Mouse (Mus musculus) embryonic facial prominence, embryonic 10.5 days (tissue): ENCODE measurements around the gene Kcna2. TPM values are rescaled to one million over a fixed set of nuclear protein-coding genes. Genes with fewer than 3 reads are reported as not detected.
A peak's percentile ranks its signal among the peaks of the same experiment; 100 is the strongest.

Experiments used
- DNase-seq: peaks from one replicate; pipeline ENCODE4 v3.0.0-alpha.2; 2017; ENCODE audit warnings: low spot score
- H3K27ac ChIP-seq: fragments of 300-500 bp; sonication (generic); replicated peaks from 2 replicates; pipeline ENCODE4 v1.5.1; 2016; ENCODE audit warnings: mild to moderate bottlenecking
- H3K27me3 ChIP-seq: fragments of 300-500 bp; sonication (generic); replicated peaks from 2 replicates; pipeline ENCODE4 v1.6.1; 2016; ENCODE audit warnings: low read depth, mild to moderate bottlenecking; ENCODE audit not compliant: poor library complexity, severe bottlenecking
- H3K36me3 ChIP-seq: fragments of 300-500 bp; sonication (generic); replicated peaks from 2 replicates; pipeline ENCODE4 v1.6.1; 2016; ENCODE audit warnings: mild to moderate bottlenecking, moderate library complexity
- H3K4me1 ChIP-seq: fragments of 300-500 bp; sonication (generic); 2 replicates; pipeline ENCODE4 v1.6.1; 2016
- H3K4me3 ChIP-seq: fragments of 300-500 bp; sonication (generic); 2 replicates; pipeline ENCODE4 v1.5.1; 2016; ENCODE audit warnings: mild to moderate bottlenecking, moderate library complexity
- H3K9me3 ChIP-seq: fragments of 300-500 bp; sonication (generic); 2 replicates; pipeline ENCODE4 v1.6.1; 2016; ENCODE audit warnings: mild to moderate bottlenecking
- WGBS: fragments of 180-500 bp; shearing (Covaris S2); methylation state at CpG from one replicate; pipeline ENCODE4 v1.1.7; 2016; 5-methylcytosine and 5-hydroxymethylcytosine counted together
- polyA plus RNA-seq: library from polyadenylated mRNA; unstranded; fragments of >200 nt; fragmentation: Nextera tagmentation; extraction: Ambion mirVana; gene quantifications from 2 replicates; pipeline ENCODE4 v1.2.1, GENCODE M21; 2016

Gene Kcna2
- 0.02 and 0.03 TPM in 2 replicates for polyA plus RNA-seq

- no peaks in the 10 kb centered on the region for H3K36me3 ChIP-seq
- DNase-seq, result peak; percentile 44
- peak within 1 kb of the TSS; percentile 71 for H3K4me3 ChIP-seq
- no peak within 1 kb of the TSS for H3K27ac ChIP-seq
- 1% methylated on average over 16 of the region's 16 CpGs for WGBS
- no peaks in the 10 kb centered on the region for H3K9me3 ChIP-seq
- peaks cover 66% of the 10 kb centered on the region for H3K27me3 ChIP-seq
- peaks cover 22% of the 10 kb centered on the region for H3K4me1 ChIP-seq
These were observed at the start of gene Kcna2 for GRCm38 (mm10) chr3:107100811-107101455. Kcna2 (plus strand) TSS chr3:107101146.

DNA sequence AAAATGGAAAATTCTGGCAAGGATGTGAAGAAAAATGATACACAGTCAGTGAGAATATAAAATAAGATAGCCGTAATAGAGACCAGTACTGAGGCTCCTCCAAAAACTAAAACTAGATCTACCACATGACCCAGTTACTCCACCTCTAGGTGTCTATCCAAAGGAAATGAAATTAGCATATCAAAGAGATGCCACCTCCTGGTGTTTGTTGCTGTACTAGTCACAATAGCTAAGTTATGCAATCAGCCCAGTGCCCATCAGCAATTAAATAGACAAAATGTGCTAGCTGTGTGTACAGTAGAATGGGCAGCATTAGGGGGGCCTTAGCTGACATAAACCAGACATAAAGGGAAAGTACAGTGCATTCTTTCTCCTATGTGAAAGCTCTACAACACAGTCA is 39.5 kb upstream of the Kcna2 start:
- no peaks in the 10 kb centered on the region for H3K9me3 ChIP-seq
- no peaks in the 10 kb centered on the region for H3K27me3 ChIP-seq
- H3K4me1 ChIP-seq, result no peaks in the 10 kb centered on the region
- no peak overlapping the region for H3K27ac ChIP-seq
- no peak for DNase-seq
- WGBS, result 93% methylated on average over 1 of the region's 1 CpGs
- no peaks in the 10 kb centered on the region for H3K36me3 ChIP-seq
- no peak overlapping the region for H3K4me3 ChIP-seq

DNA sequence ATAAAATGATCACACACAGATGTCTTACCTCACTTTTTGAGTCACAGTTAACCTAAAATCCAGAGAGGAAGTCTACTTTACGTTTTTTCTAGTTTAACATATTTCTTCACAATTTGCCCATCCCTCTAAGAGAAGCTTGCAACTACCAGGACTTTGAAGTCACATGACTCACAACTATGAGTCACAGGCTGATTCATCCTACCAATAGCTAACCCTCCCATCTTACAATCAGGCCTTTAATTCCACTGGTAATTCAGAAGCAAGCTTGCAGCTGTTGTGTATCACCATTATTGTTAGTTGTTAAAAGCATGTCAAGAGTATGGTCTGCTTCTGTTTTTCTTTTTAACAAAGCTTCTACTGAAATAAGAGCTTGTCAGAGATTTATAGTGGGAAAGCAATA is 38.2 kb upstream of the Kcna2 start:
- no peak for DNase-seq
- H3K27ac ChIP-seq, result no peak overlapping the region
- no peaks in the 10 kb centered on the region for H3K4me1 ChIP-seq
- no peaks in the 10 kb centered on the region for H3K36me3 ChIP-seq
- 71% methylated on average over 1 of the region's 1 CpGs for WGBS
- no peaks in the 10 kb centered on the region for H3K27me3 ChIP-seq
- H3K9me3 ChIP-seq, result no peaks in the 10 kb centered on the region
- H3K4me3 ChIP-seq, result no peak overlapping the region

DNA sequence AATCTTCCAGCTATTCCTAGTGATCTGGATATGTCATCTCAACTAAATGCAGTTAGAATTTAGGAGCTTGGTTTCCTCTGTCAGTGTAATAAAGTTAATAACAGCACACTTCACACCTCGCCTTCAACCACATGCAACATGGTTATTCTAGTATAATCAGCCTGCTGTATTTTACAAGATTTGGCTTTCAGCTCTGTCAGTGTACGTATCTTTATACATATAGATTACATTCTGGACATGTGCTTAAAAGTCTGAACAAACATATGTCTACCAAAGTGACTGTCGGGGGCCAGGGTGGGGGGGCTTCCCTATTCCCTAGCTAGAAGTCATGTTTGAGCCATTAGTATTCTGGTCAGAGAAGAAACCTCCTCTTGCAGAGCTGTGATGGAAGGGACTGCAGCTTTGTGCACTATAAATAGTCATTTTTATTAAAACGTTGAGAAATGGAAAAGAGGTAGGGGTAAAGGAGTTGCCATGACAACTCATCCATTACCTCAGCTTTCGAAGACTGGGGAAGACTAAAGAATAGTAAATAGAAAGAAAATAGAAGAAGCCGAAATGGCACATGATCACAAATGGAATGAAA is 35.3 kb upstream of the Kcna2 start:
- WGBS, result 81% methylated on average over 6 of the region's 6 CpGs
- Histone ChIP-seq H3K4me1 (no peaks in the 10 kb centered on the region), H3K4me3 (no peak overlapping the region), H3K9me3 (no peaks in the 10 kb centered on the region), H3K27ac (no peak overlapping the region), H3K36me3 (no peaks in the 10 kb centered on the region), H3K27me3 (no peaks in the 10 kb centered on the region)
- DNase-seq, result no peak

DNA sequence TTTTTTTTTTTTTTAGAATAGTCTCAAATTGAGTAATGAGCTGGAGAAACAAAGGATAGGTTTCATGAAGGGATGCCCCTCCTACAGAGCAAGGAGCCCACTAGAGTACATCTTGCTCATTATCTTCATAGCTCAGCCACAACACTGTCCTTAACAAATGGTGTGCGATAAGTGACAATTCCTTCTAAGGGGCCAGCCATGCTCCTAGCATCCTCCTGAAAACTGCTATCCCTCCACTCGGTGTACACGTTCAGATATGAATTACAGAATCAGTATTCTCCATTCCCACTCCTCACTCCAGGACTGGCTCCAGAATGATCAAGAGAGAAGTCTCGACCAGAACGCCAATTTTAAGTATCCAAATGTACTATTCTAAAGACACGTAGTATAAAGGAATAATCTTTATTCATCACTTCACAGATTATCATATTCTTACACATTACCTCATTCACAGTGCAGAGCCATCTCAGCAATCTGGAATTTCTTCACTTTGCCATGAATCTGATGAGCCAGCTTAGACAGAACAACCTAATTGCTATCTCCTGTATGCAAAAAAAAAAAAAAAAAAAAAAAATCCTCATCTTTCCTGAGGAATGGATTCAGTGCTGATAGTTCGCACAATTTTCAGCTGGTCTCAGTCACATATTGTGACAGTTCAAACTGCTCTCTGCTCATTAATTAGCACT is 34.6 kb upstream of the Kcna2 start:
- Histone ChIP-seq H3K9me3 (no peaks in the 10 kb centered on the region), H3K4me3 (no peak overlapping the region), H3K27me3 (no peaks in the 10 kb centered on the region), H3K4me1 (no peaks in the 10 kb centered on the region), H3K27ac (no peak overlapping the region), H3K36me3 (no peaks in the 10 kb centered on the region)
- 89% methylated on average over 7 of the region's 7 CpGs for WGBS
- DNase-seq, result no peak

DNA sequence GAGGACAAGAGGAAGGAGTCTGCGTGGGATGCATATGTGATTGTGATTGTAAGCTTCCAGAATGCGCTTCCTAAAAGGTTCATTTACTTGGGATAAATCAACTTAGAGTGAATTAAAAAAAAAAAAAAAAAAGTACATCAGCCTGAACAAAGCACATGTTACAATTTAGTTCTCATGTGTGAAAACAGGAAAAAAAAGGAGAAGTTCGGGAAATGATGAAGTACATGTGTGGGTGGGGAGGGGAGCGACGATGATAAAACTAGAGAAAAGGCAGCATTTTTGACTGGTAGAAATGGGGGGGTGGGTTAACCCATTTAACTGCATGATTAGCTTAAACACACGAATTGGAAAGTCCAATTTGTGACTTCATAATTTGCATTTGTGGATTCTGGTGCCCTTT is 33.7 kb upstream of the Kcna2 start:
- no peak overlapping the region for H3K4me3 ChIP-seq
- no peaks in the 10 kb centered on the region for H3K9me3 ChIP-seq
- no peak for DNase-seq
- 78% methylated on average over 6 of the region's 6 CpGs for whole genome bisulfite sequencing
- no peaks in the 10 kb centered on the region for H3K36me3 ChIP-seq
- no peak overlapping the region for H3K27ac ChIP-seq
- no peaks in the 10 kb centered on the region for H3K4me1 ChIP-seq
- H3K27me3 ChIP-seq, result no peaks in the 10 kb centered on the region

DNA sequence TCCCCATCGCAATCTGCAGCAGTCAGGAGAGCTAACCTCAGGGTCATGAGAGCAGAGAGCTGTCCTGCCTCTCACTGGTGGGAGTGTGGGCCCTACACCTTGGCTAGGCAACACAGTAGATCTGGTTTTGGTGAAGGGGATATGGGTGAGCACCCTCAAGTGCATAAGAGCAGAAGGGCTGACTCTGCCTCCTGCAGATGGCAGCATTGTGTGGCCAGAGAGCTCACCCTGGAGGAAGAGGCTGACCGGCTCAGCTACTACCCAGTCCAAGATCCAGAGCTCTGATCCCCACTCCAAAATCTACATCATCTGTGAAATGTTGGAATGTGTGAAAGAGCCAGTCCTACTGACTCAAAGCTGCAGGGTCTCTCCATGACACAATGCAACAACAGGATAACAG is 27.1 kb upstream of the Kcna2 start:
- H3K27ac ChIP-seq, result no peak overlapping the region
- H3K27me3 ChIP-seq, result no peaks in the 10 kb centered on the region
- H3K4me3 ChIP-seq, result no peak overlapping the region
- no peak for DNase-seq
- H3K4me1 ChIP-seq, result no peaks in the 10 kb centered on the region
- no peaks in the 10 kb centered on the region for H3K9me3 ChIP-seq
- 64% methylated on average over 2 of the region's 2 CpGs for WGBS
- H3K36me3 ChIP-seq, result no peaks in the 10 kb centered on the region

DNA sequence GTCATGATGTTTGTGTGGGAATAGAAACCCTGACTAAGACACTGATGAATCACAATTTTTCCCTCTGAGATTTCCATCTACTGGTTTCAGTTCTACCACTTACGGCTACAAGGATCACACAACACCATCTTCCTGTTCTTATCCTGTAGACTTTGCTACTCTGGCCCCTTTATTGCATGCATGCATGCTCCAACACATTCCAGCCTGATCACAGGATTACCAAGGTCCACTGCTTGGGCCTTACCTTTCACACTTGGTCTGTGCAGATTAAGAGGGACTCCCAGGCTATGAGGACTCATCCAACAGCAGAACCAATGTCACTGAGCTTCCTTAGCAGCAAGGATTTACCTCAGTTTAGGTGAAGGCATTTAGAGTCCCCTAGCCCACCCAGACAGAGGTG is 25.2 kb upstream of the Kcna2 start:
- 89% methylated on average over 1 of the region's 1 CpGs for WGBS
- H3K27ac ChIP-seq, result no peak overlapping the region

DNA sequence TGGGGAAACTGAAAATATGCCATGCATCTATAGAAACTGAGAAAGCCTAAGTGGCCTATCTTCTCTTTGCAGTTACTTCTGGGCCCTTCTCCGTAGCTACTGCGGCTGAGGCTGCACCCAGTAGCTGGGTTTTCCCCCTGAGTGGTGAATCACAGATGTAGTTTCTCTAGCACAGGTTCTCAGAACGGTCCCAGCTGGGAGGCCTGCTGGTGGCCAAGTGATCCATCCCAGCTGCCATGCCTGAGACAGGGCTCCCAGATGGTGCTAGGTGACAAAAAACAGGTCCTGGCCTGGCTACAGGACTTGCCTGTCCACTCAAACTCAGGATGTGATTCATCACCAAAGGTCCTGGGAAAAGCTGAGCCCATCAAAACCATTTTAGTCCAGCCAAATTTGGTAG is 24.3 kb upstream of the Kcna2 start:
- no peak for DNase-seq
- Histone ChIP-seq H3K4me1 (no peaks in the 10 kb centered on the region), H3K27ac (no peak overlapping the region), H3K9me3 (no peaks in the 10 kb centered on the region), H3K36me3 (no peaks in the 10 kb centered on the region), H3K4me3 (no peak overlapping the region), H3K27me3 (no peaks in the 10 kb centered on the region)
- WGBS, result 87% methylated on average over 3 of the region's 3 CpGs

More for the DNA sequence above, 25.2 kb upstream of the Kcna2 start:
- Histone ChIP-seq H3K4me3 (no peak overlapping the region), H3K36me3 (no peaks in the 10 kb centered on the region), H3K9me3 (no peaks in the 10 kb centered on the region), H3K4me1 (no peaks in the 10 kb centered on the region), H3K27me3 (no peaks in the 10 kb centered on the region)
- no peak for DNase-seq

DNA sequence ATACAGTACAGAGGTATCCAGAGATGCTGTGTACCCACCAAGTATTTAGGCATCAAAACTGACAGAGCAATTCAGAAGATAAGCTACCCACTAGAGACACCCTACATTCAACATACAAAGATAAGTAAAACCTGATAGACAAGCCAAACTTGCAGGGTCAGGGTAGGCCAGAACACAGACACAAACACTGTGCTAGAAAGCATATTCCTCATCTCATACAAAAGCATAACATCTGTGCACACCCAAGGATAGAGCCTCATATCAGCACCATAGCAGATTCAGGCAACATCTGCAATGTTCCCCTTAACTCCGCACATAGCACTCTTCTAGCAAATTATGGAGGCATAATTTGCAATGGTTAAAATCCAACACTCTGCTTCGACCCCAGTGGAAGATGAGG is 23.8 kb upstream of the Kcna2 start:
- WGBS, result 85% methylated on average over 2 of the region's 2 CpGs
- no peak overlapping the region for H3K27ac ChIP-seq
- H3K4me1 ChIP-seq, result no peaks in the 10 kb centered on the region
- H3K4me3 ChIP-seq, result no peak overlapping the region
- H3K27me3 ChIP-seq, result no peaks in the 10 kb centered on the region
- DNase-seq, result no peak
- H3K36me3 ChIP-seq, result no peaks in the 10 kb centered on the region
- H3K9me3 ChIP-seq, result no peaks in the 10 kb centered on the region

DNA sequence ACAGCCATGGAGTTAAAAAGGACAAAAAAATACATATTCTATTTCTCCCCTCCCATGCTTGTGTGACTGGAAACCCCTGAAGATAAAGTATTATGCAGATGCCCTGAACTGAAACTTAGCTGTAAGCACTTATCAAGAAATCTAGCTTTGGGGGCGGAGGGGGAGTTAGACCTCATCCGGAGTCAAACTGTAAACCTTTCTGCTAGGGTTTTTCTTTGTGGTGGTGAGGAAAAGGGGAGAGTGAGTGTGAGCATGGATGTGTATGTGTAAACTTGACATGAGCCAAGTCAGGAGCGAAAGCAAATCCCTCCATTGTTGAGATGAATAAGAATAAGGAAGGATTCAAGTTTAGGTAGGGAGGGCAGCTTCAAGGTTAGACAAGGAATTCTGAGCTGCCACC is 20.1 kb upstream of the Kcna2 start:
- H3K4me1 ChIP-seq, result no peaks in the 10 kb centered on the region
- H3K27ac ChIP-seq, result no peak overlapping the region
- DNase-seq, result no peak
- H3K4me3 ChIP-seq, result no peak overlapping the region
- H3K27me3 ChIP-seq, result no peaks in the 10 kb centered on the region
- 85% methylated on average over 3 of the region's 3 CpGs for WGBS
- no peaks in the 10 kb centered on the region for H3K36me3 ChIP-seq
- no peaks in the 10 kb centered on the region for H3K9me3 ChIP-seq

- no peaks in the 10 kb centered on the region for H3K36me3 ChIP-seq
- no peaks in the 10 kb centered on the region for H3K9me3 ChIP-seq
- H3K4me1 ChIP-seq, result no peaks in the 10 kb centered on the region
- 24% methylated on average over 3 of the region's 3 CpGs for WGBS
- H3K27me3 ChIP-seq, result no peaks in the 10 kb centered on the region
- H3K27ac ChIP-seq, result no peak overlapping the region
- DNase-seq, result no peak
- H3K4me3 ChIP-seq, result no peak overlapping the region
These were observed 19.7 kb upstream of the Kcna2 start for GRCm38 (mm10) chr3:107081227-107081626.

GRCm38 (mm10) chr3:107084586-107084985 is 16.4 kb upstream of the Kcna2 start:
- DNase-seq, result no peak
- Histone ChIP-seq H3K9me3 (no peaks in the 10 kb centered on the region), H3K4me1 (no peaks in the 10 kb centered on the region), H3K27me3 (no peaks in the 10 kb centered on the region), H3K4me3 (no peak overlapping the region), H3K36me3 (no peaks in the 10 kb centered on the region), H3K27ac (no peak overlapping the region)
- 80% methylated on average over 3 of the region's 3 CpGs for WGBS
